Mouse (Mus musculus): ENCODE results near the gene Ccdc185. TPM values are rescaled to one million over a fixed set of nuclear protein-coding genes. Genes with fewer than 3 reads are reported as not detected.

Ccdc185 gene
- polyA plus RNA-seq, 1 experiment from 2014 or later, result not detected

DNA sequence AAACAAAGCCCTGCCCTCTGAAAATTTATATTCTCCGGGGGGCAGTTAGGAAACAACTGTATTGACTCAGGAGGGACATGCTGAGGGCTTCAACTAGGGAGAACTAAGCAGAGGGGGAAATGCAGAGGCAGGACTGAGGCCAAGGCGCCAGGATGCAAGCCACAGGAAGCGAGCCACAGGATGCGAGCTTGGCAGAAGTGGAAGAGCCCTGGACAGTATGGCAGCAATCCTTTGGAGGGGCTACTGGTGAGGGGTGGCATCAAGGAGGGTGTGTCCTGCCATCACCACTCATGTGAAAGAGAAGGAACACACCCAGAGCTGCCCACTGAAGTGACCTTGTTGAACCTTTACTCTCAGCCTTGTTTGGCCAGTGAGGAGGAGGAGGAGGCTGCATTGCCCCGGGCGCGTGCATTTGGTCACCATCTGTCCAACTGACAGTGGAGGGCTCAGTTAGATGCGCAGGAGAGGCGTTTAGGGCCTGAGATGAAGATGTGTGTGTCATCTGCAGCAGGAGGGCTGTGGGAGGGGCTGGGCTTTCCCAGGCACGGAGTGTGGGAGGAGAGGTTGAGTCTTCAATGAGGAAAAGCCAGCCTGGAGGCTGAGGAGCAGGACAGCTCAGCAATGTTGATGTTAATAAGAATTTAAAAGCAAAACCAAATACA, 27.9 kb upstream of the Ccdc185 start:
- H3K36me3 ChIP-seq, result no peaks in the 10 kb centered on the region
- no peaks in the 10 kb centered on the region for H3K9me3 ChIP-seq

DNA sequence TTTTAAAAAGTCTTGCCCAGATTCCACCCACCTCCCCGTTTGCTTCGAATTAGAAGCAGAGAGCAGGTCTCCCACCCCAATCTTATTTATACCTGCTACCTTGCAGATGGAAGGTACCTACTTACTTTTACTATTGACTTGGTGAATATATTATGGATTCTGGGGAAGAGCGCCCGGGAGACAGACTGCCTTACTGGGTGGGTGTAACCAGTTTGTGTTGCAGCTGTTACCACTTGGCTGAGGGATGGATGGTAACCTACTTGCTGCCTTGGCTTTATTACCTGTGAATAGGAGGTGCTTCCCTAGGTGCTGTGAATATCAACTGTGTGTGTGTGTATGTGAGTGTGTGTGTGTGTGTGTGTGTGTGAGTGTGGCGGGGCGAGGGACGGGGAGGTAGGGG, 26.6 kb upstream of the Ccdc185 start:
- no peak overlapping the region for H3K4me3 ChIP-seq
- no peak for ATAC-seq (replicated peaks)
- WGBS, result 93% methylated on average over 7 of the region's 7 CpGs
- H3K27me3 ChIP-seq, result no peaks in the 10 kb centered on the region
- H3K9ac ChIP-seq (replicated peaks), result no peak overlapping the region
- no peaks in the 10 kb centered on the region for H3K36me3 ChIP-seq
- no peaks in the 10 kb centered on the region for H3K4me1 ChIP-seq
- H3K27ac ChIP-seq (replicated peaks), result no peak overlapping the region
- no peak overlapping the region for H3K4me2 ChIP-seq (replicated peaks)
- no peaks in the 10 kb centered on the region for H3K9me3 ChIP-seq

More for the DNA sequence above, 27.9 kb upstream of the Ccdc185 start:
- no peak for ATAC-seq (replicated peaks)
- Histone ChIP-seq H3K4me1 (no peaks in the 10 kb centered on the region), H3K27ac (replicated peaks) (no peak overlapping the region), H3K27me3 (no peaks in the 10 kb centered on the region), H3K4me3 (no peak overlapping the region), H3K9ac (replicated peaks) (no peak overlapping the region), H3K4me2 (replicated peaks) (no peak overlapping the region)
- 85% methylated on average over 10 of the region's 10 CpGs for WGBS

DNA sequence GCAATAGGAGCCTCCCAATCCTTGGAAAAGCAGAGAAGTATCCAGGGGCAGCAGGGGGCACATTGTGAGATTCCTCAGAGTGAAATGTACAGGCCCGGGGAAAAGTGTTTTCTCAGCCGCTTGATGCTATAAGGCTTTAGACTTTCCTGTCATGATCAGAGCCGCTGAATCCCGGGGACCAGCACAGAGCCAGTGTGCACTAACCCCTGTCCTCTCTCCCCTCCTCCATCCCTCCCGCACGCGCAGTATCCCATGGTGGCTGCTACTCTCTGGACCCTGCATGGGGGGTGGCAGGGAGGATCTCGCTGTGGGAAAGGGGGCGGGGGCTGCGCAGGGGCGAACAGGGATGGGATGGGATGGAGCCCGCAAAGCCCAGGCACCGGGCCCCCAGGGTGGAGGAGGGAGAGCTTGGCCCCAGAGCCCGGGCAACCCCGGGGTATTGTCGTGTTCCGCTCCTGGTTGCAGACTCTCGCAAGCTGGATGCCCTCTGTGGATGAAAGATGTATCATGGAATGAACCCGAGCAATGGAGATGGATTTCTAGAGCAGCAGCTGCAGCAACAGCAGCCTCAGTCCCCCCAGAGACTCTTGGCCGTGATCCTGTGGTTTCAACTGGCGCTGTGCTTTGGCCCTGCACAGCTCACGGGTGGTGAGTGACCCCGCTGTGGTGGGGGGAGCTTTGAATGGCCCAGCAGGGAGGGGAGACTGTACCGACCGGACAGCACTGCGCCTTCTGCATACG, 15.7 kb upstream of the Ccdc185 start:
- H3K4me1 ChIP-seq, result peaks cover 20% of the 10 kb centered on the region
- H3K27ac ChIP-seq (replicated peaks), result peak overlapping the region; percentile 76
- no peaks in the 10 kb centered on the region for H3K9me3 ChIP-seq
- WGBS, result under 1% methylated on average over 27 of the region's 27 CpGs
- ATAC-seq (replicated peaks), result peak; percentile 72
- H3K27me3 ChIP-seq, result no peaks in the 10 kb centered on the region
- peak overlapping the region; percentile 64 for H3K9ac ChIP-seq (replicated peaks)
- H3K4me2 ChIP-seq (replicated peaks), result peak overlapping the region; percentile 97
- H3K36me3 ChIP-seq, result no peaks in the 10 kb centered on the region
- H3K4me3 ChIP-seq, result peak overlapping the region; percentile 67

DNA sequence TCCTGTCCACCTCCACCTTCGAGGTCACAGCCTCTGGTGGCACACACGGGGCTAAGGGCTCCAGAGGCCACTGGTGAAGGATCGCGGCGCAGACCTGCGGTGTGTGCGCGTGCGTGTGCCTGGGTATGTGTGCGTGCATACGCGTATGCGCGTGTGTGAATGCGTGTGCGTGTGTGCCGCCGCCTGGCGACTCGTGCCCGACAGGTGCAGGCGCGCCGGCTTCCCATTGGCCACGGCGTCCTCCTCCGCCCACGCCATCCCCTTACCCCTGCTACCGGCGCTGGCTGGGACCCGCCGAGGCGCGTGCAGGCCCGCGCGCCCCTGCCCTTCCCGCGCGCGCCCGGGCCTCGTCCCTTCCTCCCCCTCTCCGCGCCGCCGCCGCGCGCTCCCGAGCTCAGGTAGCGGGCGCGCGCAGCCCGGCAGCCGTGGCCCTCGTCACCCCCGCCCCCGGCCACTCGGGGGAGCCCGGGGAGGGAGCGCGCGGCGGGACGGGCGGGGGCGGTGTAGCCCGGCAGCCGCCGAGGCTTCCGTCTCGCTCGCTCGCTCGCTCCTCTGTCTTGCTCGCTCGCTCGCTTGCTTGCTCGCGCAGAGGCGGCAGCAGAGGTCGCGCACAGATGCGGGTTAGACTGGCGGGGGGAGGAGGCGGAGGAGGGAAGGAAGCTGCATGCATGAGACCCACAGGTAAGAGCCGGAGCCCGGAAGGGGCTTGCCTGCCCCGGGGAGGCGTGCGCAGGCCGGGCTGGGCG, 14.9 kb upstream of the Ccdc185 start, which contains the start of gene Susd4:
Susd4 (plus strand) TSS at position 145 of the 746 bp plus-strand sequence.
- peak within 1 kb of the TSS; percentile 64 for H3K9ac ChIP-seq (replicated peaks)
- H3K4me2 ChIP-seq (replicated peaks), result peak within 1 kb of the TSS; percentile 97

DNA sequence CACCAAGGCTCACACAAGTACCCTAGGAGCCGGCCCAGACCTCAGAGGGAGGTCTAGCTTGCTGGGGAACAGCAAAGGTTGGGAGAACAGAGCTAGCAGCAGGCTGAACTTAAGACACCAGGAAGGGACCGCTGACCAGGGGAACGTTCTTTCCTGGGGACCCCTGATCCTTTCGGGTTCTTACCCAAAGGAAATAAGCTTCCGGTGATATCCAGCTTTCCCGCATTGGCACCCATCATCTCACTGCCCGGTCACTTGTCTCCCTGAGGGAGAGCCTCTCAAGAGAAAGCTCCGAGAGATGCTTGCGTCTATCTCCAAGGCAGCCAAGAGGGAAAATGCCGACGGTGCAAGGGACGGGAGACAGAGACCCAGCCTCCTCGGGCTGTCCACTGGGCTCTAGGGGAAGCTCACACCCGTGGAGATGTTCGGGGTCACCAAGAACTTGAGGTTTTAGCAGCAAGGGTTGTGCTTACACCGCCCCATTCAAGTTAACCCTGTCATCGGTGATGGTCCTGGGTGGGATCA, 14.3 kb upstream of the Ccdc185 start:
- Histone ChIP-seq H3K27ac (replicated peaks) (peak overlapping the region; percentile 76), H3K4me1 (peaks cover 20% of the 10 kb centered on the region)
- no peak for ATAC-seq (replicated peaks)

More for the DNA sequence above, 14.9 kb upstream of the Ccdc185 start, which contains the start of gene Susd4:
- H3K4me3 ChIP-seq, result peak within 1 kb of the TSS; percentile 67
- WGBS, result under 1% methylated on average over 92 of the region's 95 CpGs
- peak within 1 kb of the TSS; percentile 76 for H3K27ac ChIP-seq (replicated peaks)
- no peaks in the 10 kb centered on the region for H3K27me3 ChIP-seq
- H3K4me1 ChIP-seq, result peaks cover 20% of the 10 kb centered on the region
- ATAC-seq (replicated peaks), result peak; percentile 94
- H3K36me3 ChIP-seq, result no peaks in the 10 kb centered on the region
- no peaks in the 10 kb centered on the region for H3K9me3 ChIP-seq

DNA sequence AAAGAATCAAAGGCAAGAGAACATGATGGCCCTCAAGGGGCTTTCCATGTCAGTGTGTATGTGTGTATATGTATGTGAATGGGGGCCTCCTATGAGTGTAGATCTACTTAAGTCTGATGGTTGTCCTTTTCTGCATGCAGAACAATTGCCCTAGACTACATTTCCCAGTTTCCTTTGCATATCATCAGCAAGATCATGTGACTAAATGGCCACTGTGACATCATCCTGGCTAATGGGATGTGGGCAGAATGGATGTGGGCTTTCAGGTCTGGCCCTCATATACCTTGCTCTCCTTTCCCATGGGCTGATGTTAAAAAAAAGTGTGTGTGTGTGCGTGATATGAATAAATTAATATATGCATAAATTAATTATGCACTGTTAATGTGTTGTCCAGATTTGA, 9.8 kb upstream of the Ccdc185 start:
- 83% methylated on average over 1 of the region's 1 CpGs for WGBS
- H3K27me3 ChIP-seq, result no peaks in the 10 kb centered on the region
- no peak overlapping the region for H3K9ac ChIP-seq (replicated peaks)
- ATAC-seq (replicated peaks), result no peak
- H3K4me3 ChIP-seq, result no peak overlapping the region
- no peak overlapping the region for H3K27ac ChIP-seq (replicated peaks)
- no peaks in the 10 kb centered on the region for H3K36me3 ChIP-seq
- peaks cover 7% of the 10 kb centered on the region for H3K4me1 ChIP-seq
- H3K4me2 ChIP-seq (replicated peaks), result no peak overlapping the region
- no peaks in the 10 kb centered on the region for H3K9me3 ChIP-seq

More for the DNA sequence above, 14.3 kb upstream of the Ccdc185 start:
- no peaks in the 10 kb centered on the region for H3K9me3 ChIP-seq
- WGBS, result 4% methylated on average over 17 of the region's 17 CpGs
- no peaks in the 10 kb centered on the region for H3K27me3 ChIP-seq
- no peaks in the 10 kb centered on the region for H3K36me3 ChIP-seq
- H3K9ac ChIP-seq (replicated peaks), result peak overlapping the region; percentile 64
- H3K4me2 ChIP-seq (replicated peaks), result peak overlapping the region; percentile 97
- H3K4me3 ChIP-seq, result peak overlapping the region; percentile 67

DNA sequence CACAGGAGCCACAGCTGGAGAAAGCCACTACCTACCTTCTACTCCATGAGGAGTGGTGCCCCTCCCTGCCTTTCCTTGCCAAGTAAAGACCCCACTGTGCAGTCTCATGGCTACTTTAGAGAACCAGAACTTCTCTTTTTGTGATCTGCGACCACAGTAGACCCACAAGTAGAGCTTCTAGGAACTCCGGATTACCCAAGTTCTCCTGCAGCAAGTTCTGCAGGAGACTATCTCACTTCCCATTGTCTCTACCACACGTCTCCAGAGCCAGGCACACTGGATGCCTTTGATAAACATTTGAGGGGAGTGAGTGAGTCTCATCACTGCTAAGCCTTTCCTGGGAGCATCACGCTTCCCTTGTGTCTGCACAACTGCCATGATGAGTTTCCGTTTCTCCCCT, 5.9 kb upstream of the Ccdc185 start:
- no peaks in the 10 kb centered on the region for H3K9me3 ChIP-seq
- H3K9ac ChIP-seq (replicated peaks), result no peak overlapping the region
- no peaks in the 10 kb centered on the region for H3K27me3 ChIP-seq
- H3K4me1 ChIP-seq, result no peaks in the 10 kb centered on the region
- no peaks in the 10 kb centered on the region for H3K36me3 ChIP-seq
- H3K4me2 ChIP-seq (replicated peaks), result no peak overlapping the region
- H3K4me3 ChIP-seq, result no peak overlapping the region
- ATAC-seq (replicated peaks), result no peak
- WGBS, result 86% methylated on average over 5 of the region's 5 CpGs
- no peak overlapping the region for H3K27ac ChIP-seq (replicated peaks)

DNA sequence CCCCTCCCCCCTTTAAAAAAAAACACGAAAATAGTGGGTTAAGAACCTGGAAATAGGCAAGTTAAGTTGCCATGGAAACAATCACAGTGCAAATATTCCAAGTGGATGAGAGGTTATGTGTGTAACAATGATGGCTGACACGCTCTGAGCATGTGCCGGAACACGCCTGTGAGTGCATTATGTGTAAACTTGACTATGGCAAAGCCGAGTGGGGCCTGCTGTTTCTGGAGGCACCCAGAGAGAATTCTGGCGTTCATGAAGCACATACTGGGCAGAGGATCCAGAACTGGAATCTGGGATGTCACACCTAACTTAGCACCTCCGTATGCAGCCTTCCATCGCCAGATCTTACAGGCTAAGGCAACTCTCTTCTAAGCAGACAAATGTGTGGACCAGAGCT, 4.7 kb upstream of the Ccdc185 start:
- peak; percentile 51; the same call in 1 of the 2 replicates for ATAC-seq (replicated peaks)
- 67% methylated on average over 8 of the region's 8 CpGs for WGBS

DNA sequence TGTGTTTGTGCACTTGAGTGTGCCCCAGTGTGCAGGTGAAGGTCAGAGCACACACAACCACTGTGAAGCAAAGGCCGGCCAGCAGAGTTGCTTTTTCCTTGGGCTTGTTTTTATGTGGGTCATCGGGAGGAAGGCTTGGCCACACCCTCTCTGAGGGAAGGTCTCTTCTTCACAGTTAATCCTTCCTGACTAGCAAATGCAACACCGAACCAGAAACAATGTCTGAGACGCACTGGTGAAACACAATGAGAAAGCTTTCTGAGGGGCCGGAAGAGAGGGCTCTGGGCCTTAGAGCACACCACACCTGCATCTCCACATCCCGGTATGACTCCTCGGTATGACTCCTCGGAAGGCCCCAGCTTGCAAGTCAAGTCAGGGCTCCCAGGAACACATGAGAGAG, 2.3 kb upstream of the Ccdc185 start:
- H3K4me1 ChIP-seq, result no peaks in the 10 kb centered on the region
- H3K9ac ChIP-seq (replicated peaks), result no peak overlapping the region
- no peak for ATAC-seq (replicated peaks)
- no peak overlapping the region for H3K4me2 ChIP-seq (replicated peaks)
- no peak overlapping the region for H3K27ac ChIP-seq (replicated peaks)
- WGBS, result 46% methylated on average over 8 of the region's 8 CpGs
- H3K4me3 ChIP-seq, result no peak overlapping the region
- no peaks in the 10 kb centered on the region for H3K9me3 ChIP-seq
- no peaks in the 10 kb centered on the region for H3K27me3 ChIP-seq
- no peaks in the 10 kb centered on the region for H3K36me3 ChIP-seq

More for the DNA sequence above, 4.7 kb upstream of the Ccdc185 start:
- H3K4me2 ChIP-seq (replicated peaks), result no peak overlapping the region
- H3K4me3 ChIP-seq, result no peak overlapping the region
- no peak overlapping the region for H3K27ac ChIP-seq (replicated peaks)
- H3K4me1 ChIP-seq, result no peaks in the 10 kb centered on the region
- H3K9me3 ChIP-seq, result no peaks in the 10 kb centered on the region
- no peak overlapping the region for H3K9ac ChIP-seq (replicated peaks)
- H3K36me3 ChIP-seq, result no peaks in the 10 kb centered on the region
- no peaks in the 10 kb centered on the region for H3K27me3 ChIP-seq

DNA sequence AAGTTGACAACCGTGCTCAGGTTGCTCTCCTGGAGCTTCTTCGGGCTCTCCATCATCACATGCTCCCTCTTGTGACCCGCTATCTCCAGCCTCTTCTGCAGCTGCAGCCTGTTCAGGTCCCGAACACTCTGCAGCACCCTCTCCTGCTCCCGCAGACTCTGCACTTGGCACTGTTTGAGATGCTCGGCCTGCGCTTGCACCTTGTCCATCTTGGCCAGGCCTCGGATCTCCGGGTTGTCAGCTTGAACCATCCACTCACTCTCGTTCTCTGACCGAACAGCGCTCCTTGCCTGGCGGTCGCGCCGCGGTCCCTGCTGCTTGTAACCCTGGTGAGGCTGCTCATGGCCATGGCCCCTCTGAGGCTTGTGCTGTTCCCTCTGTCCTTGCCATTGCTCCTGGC, 1.1 kb downstream of the Ccdc185 start:
- WGBS, result 87% methylated on average over 17 of the region's 17 CpGs
- no peak for ATAC-seq (replicated peaks)

DNA sequence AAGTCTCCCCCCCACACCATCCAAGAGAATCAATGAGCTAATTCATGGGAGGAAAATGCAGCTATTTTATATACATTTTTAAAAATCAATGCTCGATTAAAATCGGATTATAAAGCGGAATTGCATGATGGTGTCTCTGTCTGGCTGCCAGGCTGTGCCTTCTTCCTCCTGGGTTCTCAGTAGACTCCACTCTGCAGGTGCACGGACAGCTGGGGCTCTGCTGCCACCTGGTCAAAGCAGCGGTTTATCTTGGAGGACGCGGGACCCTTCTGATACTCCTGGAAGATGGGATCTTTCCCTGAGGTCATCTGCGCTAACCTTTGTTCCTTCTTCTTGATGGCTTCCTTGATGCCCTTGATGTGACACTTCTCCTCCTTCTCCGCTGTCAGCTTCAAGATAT, 1.9 kb downstream of the Ccdc185 start:
- Histone ChIP-seq H3K9ac (replicated peaks) (no peak overlapping the region), H3K4me3 (no peak overlapping the region), H3K27ac (replicated peaks) (no peak overlapping the region), H3K4me2 (replicated peaks) (no peak overlapping the region), H3K4me1 (no peaks in the 10 kb centered on the region), H3K9me3 (no peaks in the 10 kb centered on the region), H3K27me3 (no peaks in the 10 kb centered on the region), H3K36me3 (no peaks in the 10 kb centered on the region)
- no peak for ATAC-seq (replicated peaks)
- WGBS, result 97% methylated on average over 9 of the region's 9 CpGs

More for the DNA sequence above, 1.1 kb downstream of the Ccdc185 start:
- no peak overlapping the region for H3K4me3 ChIP-seq
- no peaks in the 10 kb centered on the region for H3K9me3 ChIP-seq
- H3K9ac ChIP-seq (replicated peaks), result no peak overlapping the region
- no peaks in the 10 kb centered on the region for H3K4me1 ChIP-seq
- H3K27ac ChIP-seq (replicated peaks), result no peak overlapping the region
- H3K4me2 ChIP-seq (replicated peaks), result no peak overlapping the region
- no peaks in the 10 kb centered on the region for H3K36me3 ChIP-seq
- H3K27me3 ChIP-seq, result no peaks in the 10 kb centered on the region

DNA sequence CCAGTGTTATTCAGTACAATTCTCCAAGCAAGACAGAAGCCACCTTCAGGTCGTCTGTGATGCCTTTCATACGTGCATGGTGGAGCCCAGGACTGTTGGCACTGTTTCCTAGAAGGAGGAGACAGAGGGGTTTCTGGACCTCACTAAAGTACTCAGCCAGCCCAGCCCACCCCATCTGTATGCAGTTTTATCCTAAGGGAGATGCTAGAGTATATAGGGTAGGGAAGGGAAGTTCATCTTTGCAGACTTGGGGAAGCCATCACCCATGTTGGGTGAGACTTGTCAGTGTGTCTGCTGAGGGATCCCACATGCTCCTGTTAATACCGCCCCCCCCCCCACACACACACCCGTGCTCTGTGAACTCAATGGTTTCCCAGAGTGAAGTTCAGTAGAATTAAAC, 13.1 kb downstream of the Ccdc185 start:
- H3K36me3 ChIP-seq, result no peaks in the 10 kb centered on the region
- H3K9ac ChIP-seq (replicated peaks), result no peak overlapping the region
- no peaks in the 10 kb centered on the region for H3K4me1 ChIP-seq
- H3K27ac ChIP-seq (replicated peaks), result no peak overlapping the region
- no peaks in the 10 kb centered on the region for H3K27me3 ChIP-seq
- no peak for ATAC-seq (replicated peaks)
- H3K9me3 ChIP-seq, result no peaks in the 10 kb centered on the region
- 58% methylated on average over 4 of the region's 4 CpGs for WGBS
- H3K4me3 ChIP-seq, result no peak overlapping the region
- H3K4me2 ChIP-seq (replicated peaks), result no peak overlapping the region

Measured in forebrain, embryonic 15.5 days (tissue).